Mouse (Mus musculus): ENCODE data around the gene 9930021J03Rik.

DNA sequence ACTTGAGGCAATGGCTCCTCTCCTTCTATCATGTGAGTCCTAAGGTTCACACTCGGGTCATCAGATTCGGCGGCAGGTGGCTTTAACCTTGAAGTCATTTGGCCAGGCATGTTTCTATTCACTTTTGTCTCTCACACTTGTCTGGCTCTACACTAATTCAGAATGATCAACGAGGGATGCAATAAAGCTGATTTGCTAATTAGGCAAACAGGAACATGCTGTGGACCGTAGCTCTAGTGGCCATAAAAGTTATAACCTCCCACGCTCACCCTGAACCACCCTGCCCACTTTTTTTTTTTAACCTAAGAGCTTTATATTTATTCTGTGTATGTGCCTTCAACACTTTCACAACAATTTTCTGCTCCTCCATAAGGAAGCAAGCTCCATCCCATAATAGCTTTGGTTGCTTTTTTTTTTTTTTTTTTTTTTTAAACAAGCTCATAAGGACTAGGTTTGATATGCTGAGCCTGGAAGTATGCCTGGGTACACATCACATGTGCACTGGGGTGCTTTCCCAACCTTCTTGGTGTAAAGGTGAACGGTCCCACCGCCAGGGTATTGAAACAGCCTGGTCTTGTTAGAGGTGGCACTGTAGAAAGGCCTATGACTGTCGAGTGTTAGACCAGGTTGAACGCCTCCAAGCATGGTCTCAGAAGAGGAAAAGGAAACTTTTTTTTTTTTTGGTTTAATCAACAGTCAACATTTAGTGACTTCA is 129.2 kb downstream of the 9930021J03Rik start:
- TF ChIP-seq CTCF (IDR thresholded peaks at IDR 0.05; ENCODE audit: extremely low read depth, insufficient read depth, low read length) (no peak), POLR2A (IDR thresholded peaks at IDR 0.05; ENCODE audit: extremely low read depth, insufficient read depth, low read length) (no peak)

All from cortical plate, adult 2 months (tissue).